Mouse (Mus musculus) lung, embryonic 15.5 days (tissue): ENCODE measurements around the gene Zyx. TPM values are rescaled to one million over a fixed set of nuclear protein-coding genes. Genes with fewer than 3 reads are reported as not detected.

Experiments used
- ATAC-seq: fragments of 200-750 bp; cut with Nextera tagmentation; 2 replicates; pipeline ENCODE4 v1.8.0; 2017; ENCODE audit warnings: moderate number of reproducible peaks, borderline replicate concordance; ENCODE audit not compliant: low FRiP score, low TSS enrichment; ENCODE audit errors: extremely low read depth
- H3K27ac ChIP-seq: fragments of 300-500 bp; sonication (generic); 2 replicates; pipeline ENCODE4 v1.5.1; 2015; ENCODE audit warnings: moderate library complexity, mild to moderate bottlenecking, inconsistent platforms
- H3K27me3 ChIP-seq: fragments of 300-500 bp; sonication (generic); 2 replicates; pipeline ENCODE4 v1.6.1; 2015; ENCODE audit warnings: inconsistent platforms
- H3K36me3 ChIP-seq: fragments of 300-500 bp; sonication (generic); 2 replicates; pipeline ENCODE4 v1.6.1; 2015; ENCODE audit warnings: inconsistent platforms
- H3K4me1 ChIP-seq: fragments of 300-500 bp; sonication (generic); 2 replicates; pipeline ENCODE4 v1.6.1; 2015; ENCODE audit warnings: inconsistent platforms
- H3K4me2 ChIP-seq: fragments of 300-500 bp; sonication (generic); 2 replicates; pipeline ENCODE4 v1.6.1; 2015; ENCODE audit warnings: inconsistent platforms, mild to moderate bottlenecking, moderate library complexity
- H3K4me3 ChIP-seq: fragments of 300-500 bp; sonication (generic); 2 replicates; pipeline ENCODE4 v1.5.1; 2015; ENCODE audit warnings: mild to moderate bottlenecking, inconsistent platforms
- H3K9ac ChIP-seq: fragments of 300-500 bp; sonication (generic); 2 replicates; pipeline ENCODE4 v1.6.1; 2015; ENCODE audit warnings: inconsistent platforms
- H3K9me3 ChIP-seq: fragments of 300-500 bp; sonication (generic); 2 replicates; pipeline ENCODE4 v1.6.1; 2016; ENCODE audit warnings: inconsistent platforms
- WGBS: fragments of 180-500 bp; shearing (Covaris S2); methylation state at CpG from one replicate; pipeline ENCODE4 v1.1.7; 2015; 5-methylcytosine and 5-hydroxymethylcytosine counted together
- polyA plus RNA-seq: library from polyadenylated mRNA; unstranded; fragments of >200 nt; fragmentation: Nextera tagmentation; extraction: Ambion mirVana; gene quantifications from 2 replicates; pipeline ENCODE4 v1.2.1, GENCODE M21; 2015

Gene Zyx
- polyA plus RNA-seq, 1 experiment from 2014 or later = 167 TPM

DNA sequence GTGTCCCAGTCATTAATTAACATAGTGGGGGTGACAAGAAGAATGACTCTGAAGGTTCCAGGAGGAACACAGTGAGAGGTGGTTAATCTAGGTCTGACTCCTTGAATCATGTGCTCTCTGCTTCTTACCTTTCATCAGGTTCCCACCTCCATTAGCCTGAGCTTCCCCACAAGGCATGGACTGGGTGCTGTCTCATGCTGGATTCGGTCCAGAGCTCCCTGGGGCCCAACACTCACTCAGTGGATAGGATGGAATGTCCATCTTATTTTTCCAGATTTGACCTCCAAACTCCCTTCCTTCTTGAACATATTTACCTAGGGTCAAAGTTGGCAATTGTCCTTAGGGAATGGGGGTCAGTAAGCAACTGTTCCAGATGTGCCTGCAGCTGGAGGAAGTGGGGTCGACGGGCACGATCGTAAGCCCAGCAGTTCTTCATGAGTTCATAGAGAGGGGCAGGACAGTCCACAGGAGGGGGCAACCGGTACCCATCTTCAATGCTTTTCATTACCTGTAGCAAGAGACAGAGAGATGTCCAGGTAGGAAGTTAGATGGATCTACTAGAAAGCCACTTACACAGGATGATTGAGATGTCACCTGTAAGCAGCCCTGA, 10.9 kb downstream of the Zyx start:
- Histone ChIP-seq H3K4me2 (no peak overlapping the region), H3K4me3 (no peak overlapping the region), H3K4me1 (peaks cover 65% of the 10 kb centered on the region), H3K27me3 (no peaks in the 10 kb centered on the region), H3K9ac (no peak overlapping the region), H3K36me3 (peaks cover 56% of the 10 kb centered on the region), H3K27ac (peak overlapping the region; percentile 46; the same call in 1 of the 2 replicates), H3K9me3 (no peaks in the 10 kb centered on the region)
- no peak for ATAC-seq
- WGBS = 83% methylated on average over 6 of the region's 6 CpGs

GRCm38 (mm10) chr6:42361041-42361895, 11.8 kb downstream of the Zyx start:
- Histone ChIP-seq H3K36me3 (peaks cover 47% of the 10 kb centered on the region), H3K9ac (no peak overlapping the region), H3K4me2 (no peak overlapping the region), H3K4me1 (peaks cover 57% of the 10 kb centered on the region), H3K4me3 (no peak overlapping the region), H3K27ac (peak overlapping the region; percentile 71; the same call in 1 of the 2 replicates), H3K27me3 (no peaks in the 10 kb centered on the region), H3K9me3 (no peaks in the 10 kb centered on the region)
- no peak for ATAC-seq
- WGBS = 84% methylated on average over 13 of the region's 13 CpGs

- Histone ChIP-seq H3K4me3 (no peak overlapping the region), H3K4me1 (peaks cover 49% of the 10 kb centered on the region), H3K36me3 (peaks cover 39% of the 10 kb centered on the region), H3K9ac (no peak overlapping the region), H3K27ac (peak overlapping the region; percentile 71), H3K9me3 (no peaks in the 10 kb centered on the region), H3K4me2 (no peak overlapping the region), H3K27me3 (no peaks in the 10 kb centered on the region)
- ATAC-seq = no peak
- 46% methylated on average over 1 of the region's 1 CpGs for WGBS
Observed at GRCm38 (mm10) chr6:42362074-42362473, 12.6 kb downstream of the Zyx start.

DNA sequence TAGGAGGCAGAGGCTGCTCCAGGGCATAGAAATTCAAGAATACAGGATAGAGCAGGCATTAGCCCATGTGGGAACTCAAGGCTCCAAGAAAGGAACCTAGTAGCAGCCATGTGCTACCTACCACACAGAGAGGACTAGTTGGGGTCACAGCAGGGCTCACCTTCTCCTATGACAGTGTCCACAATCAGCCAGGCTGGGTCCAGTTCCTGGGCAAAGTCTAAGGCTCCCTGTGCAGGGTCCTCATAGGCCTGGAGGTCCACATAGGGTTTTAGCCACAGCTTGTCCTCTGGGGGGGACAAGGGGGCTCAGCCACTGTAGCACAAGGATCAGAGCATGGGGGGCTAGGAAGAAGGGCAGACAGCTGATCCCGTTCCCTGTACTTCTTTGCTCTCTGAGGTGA, 13.1 kb downstream of the Zyx start:
- Histone ChIP-seq H3K27me3 (no peaks in the 10 kb centered on the region), H3K9me3 (no peaks in the 10 kb centered on the region), H3K36me3 (peaks cover 34% of the 10 kb centered on the region), H3K27ac (peak overlapping the region; percentile 71), H3K9ac (no peak overlapping the region), H3K4me2 (no peak overlapping the region), H3K4me1 (peaks cover 44% of the 10 kb centered on the region), H3K4me3 (no peak overlapping the region)
- ATAC-seq = 0 out of 2 replicates have a peak, but pooled peaks have one; percentile 1
- 50% methylated on average over 1 of the region's 1 CpGs for WGBS

DNA sequence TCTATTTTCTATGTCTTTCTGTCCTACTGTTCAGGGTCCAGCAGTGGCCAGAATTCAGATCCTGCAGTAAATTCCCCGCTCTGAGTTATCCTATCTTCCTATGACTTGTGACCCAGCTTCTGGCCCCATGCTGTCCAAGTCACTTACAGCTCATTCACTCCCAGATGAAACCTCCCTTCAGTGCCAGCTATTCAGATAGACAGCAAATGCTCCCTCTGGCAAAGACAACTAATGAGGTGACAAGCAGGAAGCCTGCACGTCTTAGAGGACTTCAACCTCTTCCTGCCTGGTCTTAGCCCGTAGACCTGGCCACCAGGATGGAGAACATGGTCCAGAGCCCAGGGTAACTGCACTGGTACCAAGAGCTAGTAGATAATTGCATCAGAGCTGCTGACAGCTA, 13.5 kb downstream of the Zyx start:
- Histone ChIP-seq H3K9me3 (no peaks in the 10 kb centered on the region), H3K4me2 (no peak overlapping the region), H3K4me1 (peaks cover 40% of the 10 kb centered on the region), H3K27me3 (no peaks in the 10 kb centered on the region), H3K9ac (no peak overlapping the region), H3K27ac (peak overlapping the region; percentile 71), H3K4me3 (no peak overlapping the region), H3K36me3 (peaks cover 30% of the 10 kb centered on the region)
- 31% methylated on average over 3 of the region's 3 CpGs for WGBS
- peak; percentile 80 for ATAC-seq

GRCm38 (mm10) chr6:42364066-42364465, 14.6 kb downstream of the Zyx start:
- Histone ChIP-seq H3K9me3 (no peaks in the 10 kb centered on the region), H3K36me3 (peaks cover 19% of the 10 kb centered on the region), H3K4me1 (peaks cover 30% of the 10 kb centered on the region), H3K4me2 (no peak overlapping the region), H3K9ac (no peak overlapping the region), H3K27ac (peak overlapping the region; percentile 71; the same call in 1 of the 2 replicates), H3K4me3 (no peak overlapping the region), H3K27me3 (no peaks in the 10 kb centered on the region)
- ATAC-seq = no peak
- 87% methylated on average over 4 of the region's 4 CpGs for WGBS

GRCm38 (mm10) chr6:42364607-42365006, 15.2 kb downstream of the Zyx start:
- 77% methylated on average over 15 of the region's 15 CpGs for WGBS
- H3K4me2 ChIP-seq = no peak overlapping the region
- ATAC-seq = no peak
- no peak overlapping the region for H3K4me3 ChIP-seq
- peaks cover 26% of the 10 kb centered on the region for H3K4me1 ChIP-seq
- no peak overlapping the region for H3K9ac ChIP-seq
- no peaks in the 10 kb centered on the region for H3K9me3 ChIP-seq
- peaks cover 13% of the 10 kb centered on the region for H3K36me3 ChIP-seq
- no peaks in the 10 kb centered on the region for H3K27me3 ChIP-seq
- H3K27ac ChIP-seq = no peak overlapping the region

DNA sequence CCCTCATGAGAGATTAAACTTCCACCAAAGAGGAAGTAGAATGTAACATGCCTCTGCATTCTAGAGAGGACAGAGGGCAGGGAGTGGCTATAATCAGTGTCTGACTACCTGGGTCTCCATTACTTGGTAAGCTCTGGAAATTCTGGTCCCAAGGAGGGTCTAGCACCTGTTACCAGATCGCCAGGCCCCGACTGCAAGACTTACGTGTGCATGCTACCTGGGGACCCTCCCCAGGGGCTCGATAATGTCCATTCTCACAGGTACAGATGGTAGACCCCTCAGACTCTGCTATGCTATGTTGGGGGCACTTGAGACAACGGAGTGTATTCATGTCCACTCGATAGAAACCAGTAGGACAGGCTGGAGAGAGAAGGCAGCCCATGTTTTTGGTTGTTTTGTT, 15.8 kb downstream of the Zyx start:
- Histone ChIP-seq H3K9me3 (no peaks in the 10 kb centered on the region), H3K36me3 (peaks cover 7% of the 10 kb centered on the region; the same call in 1 of the 2 replicates), H3K4me1 (peaks cover 23% of the 10 kb centered on the region), H3K4me3 (no peak overlapping the region), H3K27me3 (no peaks in the 10 kb centered on the region), H3K4me2 (no peak overlapping the region), H3K9ac (no peak overlapping the region), H3K27ac (no peak overlapping the region)
- ATAC-seq = no peak
- 91% methylated on average over 6 of the region's 6 CpGs for WGBS

DNA sequence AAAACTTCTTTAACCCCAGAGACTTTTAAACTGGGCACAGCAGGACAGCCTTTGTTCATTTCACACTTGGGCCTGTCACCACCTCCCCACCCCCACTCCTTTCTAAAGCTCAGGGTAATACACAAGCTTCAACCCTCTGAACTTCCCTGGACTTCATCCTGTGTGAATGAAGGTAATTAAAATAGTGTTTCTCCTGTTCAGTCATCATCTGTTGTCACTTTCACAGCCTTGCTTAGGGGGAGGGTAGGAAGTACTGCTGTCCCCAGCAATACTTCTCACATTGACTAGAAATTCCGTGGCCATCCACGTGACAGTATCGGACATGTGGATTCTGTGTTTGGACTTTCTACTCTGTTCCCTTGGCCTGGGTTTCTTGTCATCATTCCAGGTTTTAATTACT, 20.4 kb downstream of the Zyx start:
- H3K9ac ChIP-seq = no peak overlapping the region
- H3K36me3 ChIP-seq = no peaks in the 10 kb centered on the region
- H3K27ac ChIP-seq = peak overlapping the region; percentile 79
- peak; percentile 55; the same call in 1 of the 2 replicates for ATAC-seq
- H3K4me3 ChIP-seq = no peak overlapping the region
- H3K27me3 ChIP-seq = no peaks in the 10 kb centered on the region
- peaks cover 32% of the 10 kb centered on the region for H3K4me1 ChIP-seq
- WGBS = 22% methylated on average over 3 of the region's 3 CpGs
- H3K9me3 ChIP-seq = no peaks in the 10 kb centered on the region
- no peak overlapping the region for H3K4me2 ChIP-seq

DNA sequence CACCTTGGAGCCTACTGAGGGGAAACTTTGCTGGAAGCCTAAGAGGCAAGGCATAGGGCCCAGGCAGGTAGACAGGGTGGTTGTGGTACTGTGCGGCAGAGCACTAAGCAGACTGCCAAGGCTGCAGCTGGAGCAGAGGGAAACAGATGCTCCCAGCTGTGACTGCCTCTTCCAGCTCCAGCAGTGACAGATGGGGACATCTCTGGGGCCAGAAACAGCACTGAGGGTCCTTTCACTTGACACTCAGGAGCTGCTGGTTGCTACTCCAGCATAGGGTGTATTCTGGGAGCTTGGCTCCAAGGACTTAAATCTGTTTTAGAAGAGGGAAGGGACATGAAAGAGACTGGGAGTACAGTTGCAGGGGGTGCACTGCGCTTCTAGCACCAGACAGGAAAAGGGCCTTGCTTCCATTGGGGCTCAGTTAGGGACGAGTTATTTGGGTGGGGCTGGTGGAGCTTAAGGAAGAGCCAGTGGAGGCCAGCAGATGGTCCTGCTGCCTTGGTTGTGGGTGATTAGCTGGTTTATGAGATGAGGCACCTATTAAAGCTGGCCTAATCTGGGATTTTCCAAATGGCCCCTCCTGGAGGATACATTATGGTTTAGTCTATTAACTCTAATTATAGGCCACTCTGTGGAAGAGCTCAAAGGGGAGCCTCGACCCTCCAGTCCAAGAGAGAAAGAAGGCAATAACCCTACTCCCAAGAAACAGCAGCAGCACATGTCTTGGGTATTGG, 21.4 kb downstream of the Zyx start:
- H3K9me3 ChIP-seq = no peaks in the 10 kb centered on the region
- peaks cover 38% of the 10 kb centered on the region for H3K4me1 ChIP-seq
- peak overlapping the region; percentile 79 for H3K27ac ChIP-seq
- peak; percentile 77 for ATAC-seq
- H3K4me3 ChIP-seq = no peak overlapping the region
- WGBS = 38% methylated on average over 4 of the region's 4 CpGs
- no peak overlapping the region for H3K9ac ChIP-seq
- peak overlapping the region; percentile 87; the same call in 1 of the 2 replicates for H3K4me2 ChIP-seq
- H3K36me3 ChIP-seq = no peaks in the 10 kb centered on the region
- no peaks in the 10 kb centered on the region for H3K27me3 ChIP-seq

- peak overlapping the region; percentile 87 for H3K4me2 ChIP-seq
- H3K4me3 ChIP-seq = peak overlapping the region; percentile 55
- 23% methylated on average over 3 of the region's 3 CpGs for WGBS
- no peaks in the 10 kb centered on the region for H3K9me3 ChIP-seq
- peaks cover 44% of the 10 kb centered on the region for H3K4me1 ChIP-seq
- H3K27me3 ChIP-seq = no peaks in the 10 kb centered on the region
- no peak for ATAC-seq
- peak overlapping the region; percentile 65 for H3K9ac ChIP-seq
- no peaks in the 10 kb centered on the region for H3K36me3 ChIP-seq
- H3K27ac ChIP-seq = peak overlapping the region; percentile 79
Observed at GRCm38 (mm10) chr6:42372001-42372400, 22.6 kb downstream of the Zyx start.
